Mouse (Mus musculus): Measurements from ENCODE around the gene Olfr1441. TPM values are rescaled to one million over a fixed set of nuclear protein-coding genes. Genes with fewer than 3 reads are reported as not detected.

The Olfr1441 gene
- polyA plus RNA-seq, 2 experiments: not detected

DNA sequence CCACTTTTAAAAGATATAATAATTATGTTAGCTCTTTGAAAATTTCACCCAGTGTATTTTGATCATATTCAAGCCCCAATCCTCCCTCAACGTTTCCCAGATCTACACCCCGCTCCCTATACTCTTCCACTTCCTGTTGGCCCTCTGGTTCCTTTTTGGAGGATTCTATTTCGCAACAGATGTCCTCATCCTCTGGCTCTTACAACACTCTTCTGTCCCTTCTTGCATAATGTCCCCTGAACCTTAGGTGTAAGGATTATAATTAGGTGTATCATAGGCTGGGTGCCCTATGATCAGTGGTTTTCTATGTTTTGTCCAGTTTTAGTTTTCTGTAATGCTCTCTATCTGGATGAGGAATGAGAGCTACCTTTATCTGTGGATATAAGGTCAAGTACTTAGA is 27.8 kb downstream of the Olfr1441 start:
- Histone ChIP-seq H3K27me3 (ENCODE audit: control insufficient read depth, insufficient read depth, low read length) (no peaks in the 10 kb centered on the region), H3K36me3 (ENCODE audit: control insufficient read depth, insufficient read depth, low read length) (no peaks in the 10 kb centered on the region), H3K27ac (replicated peaks; ENCODE audit: low read depth, low read length) (no peak overlapping the region), H3K9ac (ENCODE audit: low read depth, low read length, severe bottlenecking) (no peak overlapping the region), H3K4me1 (ENCODE audit: control insufficient read depth, insufficient read depth, low read length) (no peaks in the 10 kb centered on the region), H3K4me3 (replicated peaks; ENCODE audit: low read length) (no peak overlapping the region), H3K4me2 (replicated peaks; ENCODE audit: low read depth, low read length, severe bottlenecking) (no peak overlapping the region), H3K9me3 (ENCODE audit: control insufficient read depth, low read length) (no peaks in the 10 kb centered on the region)
- 76% methylated on average over 3 of the region's 3 CpGs for WGBS
- no peak for TF ChIP-seq POLR2A (IDR thresholded peaks at IDR 0.05; ENCODE audit: borderline replicate concordance, extremely low read depth, insufficient read depth, insufficient read length)
- DNase-seq (ENCODE audit: low spot score) (no peak), ATAC-seq (ENCODE audit: low FRiP score, low read depth) (no peak)

GRCm38 (mm10) chr19:12457401-12458066 is 40.3 kb downstream of the Olfr1441 start:
- Histone ChIP-seq H3K4me1 (ENCODE audit: control insufficient read depth, insufficient read depth, low read length) (0 out of 2 replicates have a peak, but pooled peaks cover 3% of the 10 kb centered on the region), H3K9me3 (ENCODE audit: control insufficient read depth, low read length) (no peaks in the 10 kb centered on the region), H3K9ac (ENCODE audit: low read depth, low read length, severe bottlenecking) (no peak overlapping the region), H3K36me3 (ENCODE audit: control insufficient read depth, insufficient read depth, low read length) (no peaks in the 10 kb centered on the region), H3K27ac (replicated peaks; ENCODE audit: low read depth, low read length) (no peak overlapping the region), H3K4me2 (replicated peaks; ENCODE audit: low read depth, low read length, severe bottlenecking) (peak overlapping the region; percentile 35), H3K27me3 (ENCODE audit: control insufficient read depth, insufficient read depth, low read length) (no peaks in the 10 kb centered on the region), H3K4me3 (replicated peaks; ENCODE audit: low read length) (0 out of 2 replicates have a peak overlapping the region, but pooled peaks have one; percentile 14)
- 20% methylated on average over 12 of the region's 12 CpGs for WGBS
- TF ChIP-seq POLR2A (IDR thresholded peaks at IDR 0.05; ENCODE audit: borderline replicate concordance, extremely low read depth, insufficient read depth, insufficient read length): no peak
- ATAC-seq (ENCODE audit: low FRiP score, low read depth): peak; percentile 71
- DNase-seq (ENCODE audit: low spot score): peak; percentile 61

DNA sequence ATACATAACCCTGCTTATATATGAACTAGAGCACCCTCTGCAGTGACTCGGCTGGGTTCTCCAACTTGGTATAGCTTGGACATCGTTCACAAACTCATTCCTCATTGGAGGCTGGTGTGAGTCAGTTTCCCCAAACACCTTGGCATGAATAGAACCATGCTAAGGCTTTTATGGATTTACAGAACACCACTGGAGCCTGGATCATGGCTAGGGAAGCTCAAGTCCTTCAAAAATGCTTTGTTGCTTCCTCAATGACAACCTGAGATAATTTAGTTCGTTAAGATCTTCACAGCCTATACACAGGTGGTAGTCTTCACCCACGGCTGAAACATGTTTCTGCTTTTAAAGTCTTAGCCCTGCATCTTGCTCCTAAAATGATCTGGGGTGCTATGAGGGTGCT is 42.3 kb downstream of the Olfr1441 start:
- WGBS: 64% methylated on average over 4 of the region's 4 CpGs
- no peak for TF ChIP-seq POLR2A (IDR thresholded peaks at IDR 0.05; ENCODE audit: borderline replicate concordance, extremely low read depth, insufficient read depth, insufficient read length)
- Histone ChIP-seq H3K4me3 (replicated peaks; ENCODE audit: low read length) (no peak overlapping the region), H3K27ac (replicated peaks; ENCODE audit: low read depth, low read length) (no peak overlapping the region), H3K4me2 (replicated peaks; ENCODE audit: low read depth, low read length, severe bottlenecking) (no peak overlapping the region), H3K4me1 (ENCODE audit: control insufficient read depth, insufficient read depth, low read length) (peaks cover 3% of the 10 kb centered on the region; the same call in 1 of the 2 replicates), H3K9ac (ENCODE audit: low read depth, low read length, severe bottlenecking) (no peak overlapping the region), H3K36me3 (ENCODE audit: control insufficient read depth, insufficient read depth, low read length) (no peaks in the 10 kb centered on the region), H3K27me3 (ENCODE audit: control insufficient read depth, insufficient read depth, low read length) (no peaks in the 10 kb centered on the region), H3K9me3 (ENCODE audit: control insufficient read depth, low read length) (no peaks in the 10 kb centered on the region)
- ATAC-seq (ENCODE audit: low FRiP score, low read depth) (no peak), DNase-seq (ENCODE audit: low spot score) (no peak)

GRCm38 (mm10) chr19:12460282-12461249 is 43.3 kb downstream of the Olfr1441 start, which contains the start of gene Mpeg1:
Gene Mpeg1 (plus strand): TSS chr19:12460779.
- H3K27me3 ChIP-seq (ENCODE audit: control insufficient read depth, insufficient read depth, low read length): no peaks in the 10 kb centered on the region
- ATAC-seq (ENCODE audit: low FRiP score, low read depth): no peak

More at GRCm38 (mm10) chr19:12460282-12461249, 43.3 kb downstream of the Olfr1441 start, which contains the start of gene Mpeg1:
- Histone ChIP-seq H3K27ac (replicated peaks; ENCODE audit: low read depth, low read length) (no peak within 1 kb of the TSS), H3K4me3 (replicated peaks; ENCODE audit: low read length) (no peak within 1 kb of the TSS), H3K9me3 (ENCODE audit: control insufficient read depth, low read length) (no peaks in the 10 kb centered on the region), H3K9ac (ENCODE audit: low read depth, low read length, severe bottlenecking) (no peak within 1 kb of the TSS), H3K4me2 (replicated peaks; ENCODE audit: low read depth, low read length, severe bottlenecking) (no peak within 1 kb of the TSS), H3K4me1 (ENCODE audit: control insufficient read depth, insufficient read depth, low read length) (peaks cover 3% of the 10 kb centered on the region; the same call in 1 of the 2 replicates), H3K36me3 (ENCODE audit: control insufficient read depth, insufficient read depth, low read length) (no peaks in the 10 kb centered on the region)
- DNase-seq (ENCODE audit: low spot score): no peak
- 83% methylated on average over 11 of the region's 11 CpGs for WGBS
- TF ChIP-seq POLR2A (IDR thresholded peaks at IDR 0.05; ENCODE audit: borderline replicate concordance, extremely low read depth, insufficient read depth, insufficient read length): no peak
